Mouse (Mus musculus) right cerebral cortex, postnatal 4 days (tissue): ENCODE data around the gene Olfr463.
"Not testable (repeated sequence)": the region's sequence is repeated elsewhere in the genome, so short reads cannot be mapped to it uniquely, and the experiment has no call there.

Experiments
- DNase-seq: peaks from one replicate; pipeline ENCODE4 v3.0.0-alpha.2; 2022

Gene Olfr463

DNA sequence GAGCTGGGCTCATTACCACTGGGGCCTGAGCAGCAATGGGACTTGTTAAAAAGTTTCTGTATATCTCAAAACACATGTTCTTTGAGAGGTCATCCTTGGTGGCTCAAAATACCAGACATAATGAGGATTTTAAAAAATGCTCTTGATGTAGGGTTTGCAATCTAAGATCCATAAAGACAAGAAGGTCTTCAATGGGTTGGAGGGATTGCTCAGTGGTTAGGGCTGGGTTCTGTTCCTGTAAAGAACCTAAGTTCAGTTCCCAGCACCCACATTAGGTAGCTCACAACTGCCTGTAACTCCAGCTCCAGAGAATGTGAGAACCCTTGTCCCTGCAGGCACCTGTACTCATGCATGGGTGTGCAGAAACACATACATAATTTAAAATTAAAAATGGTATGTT is at the start of gene Olfr463:
Olfr463 (minus strand) TSS at position 101 of the 400 bp plus-strand sequence.
- no peak for DNase-seq

DNA sequence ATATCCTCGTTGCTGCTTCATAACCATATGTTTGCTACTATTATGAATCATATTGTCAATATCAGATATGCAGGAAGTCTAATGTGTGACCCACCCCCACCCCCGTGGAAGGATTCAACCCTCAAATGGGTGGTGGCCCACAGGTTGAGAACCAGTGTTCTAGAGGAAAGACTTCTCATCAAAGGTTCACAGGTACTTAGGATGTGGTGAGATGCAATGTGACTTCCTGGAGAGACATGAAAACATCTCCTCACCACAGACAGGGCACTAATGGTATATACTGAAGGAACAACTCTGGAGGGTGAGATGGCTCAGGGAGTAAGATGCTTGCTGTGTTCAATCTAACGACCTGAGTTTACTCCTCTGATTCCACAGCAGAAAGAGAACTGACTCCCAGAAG is 38.3 kb upstream of the Olfr463 start:
- no peak for DNase-seq

DNA sequence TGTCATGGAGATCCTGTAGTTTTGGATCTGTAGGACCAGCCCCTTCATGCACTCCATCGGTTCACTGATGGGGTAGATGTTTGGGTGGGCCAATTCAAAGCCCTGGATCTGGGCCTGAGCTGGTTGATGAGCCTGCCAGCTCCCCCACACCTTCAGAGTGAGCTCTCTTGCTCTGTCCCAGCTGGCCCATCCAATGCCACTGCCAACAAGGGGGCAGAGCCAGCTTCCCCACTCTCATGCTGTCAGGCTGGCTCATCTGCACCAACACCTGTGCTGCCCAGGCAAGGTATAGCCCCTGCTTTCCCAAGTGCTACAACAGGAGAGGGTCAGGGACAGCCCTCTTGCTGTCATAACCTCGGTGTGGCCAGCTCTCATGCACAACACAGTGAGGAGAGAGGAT is 36.5 kb upstream of the Olfr463 start:
- no peak for DNase-seq

DNA sequence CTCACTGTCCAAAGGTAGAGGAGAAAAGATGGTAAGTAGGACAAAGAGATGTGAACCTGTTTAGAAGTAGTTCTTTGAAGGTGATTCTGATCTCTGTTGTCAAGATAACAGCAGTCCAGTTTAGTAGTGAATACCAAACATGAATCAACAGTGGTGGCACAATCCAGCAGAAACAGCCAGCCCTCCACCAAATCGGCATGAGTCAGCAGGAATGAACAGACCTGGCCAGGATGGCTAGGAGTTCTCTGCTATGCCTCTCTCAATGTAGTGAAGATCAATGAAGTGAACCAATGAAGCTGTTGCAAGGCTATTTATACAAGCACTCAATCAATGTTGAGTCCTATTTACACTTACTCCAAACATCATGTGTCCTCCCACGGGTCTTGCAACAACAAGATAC is 33.2 kb upstream of the Olfr463 start:
- DNase-seq: no peak

DNA sequence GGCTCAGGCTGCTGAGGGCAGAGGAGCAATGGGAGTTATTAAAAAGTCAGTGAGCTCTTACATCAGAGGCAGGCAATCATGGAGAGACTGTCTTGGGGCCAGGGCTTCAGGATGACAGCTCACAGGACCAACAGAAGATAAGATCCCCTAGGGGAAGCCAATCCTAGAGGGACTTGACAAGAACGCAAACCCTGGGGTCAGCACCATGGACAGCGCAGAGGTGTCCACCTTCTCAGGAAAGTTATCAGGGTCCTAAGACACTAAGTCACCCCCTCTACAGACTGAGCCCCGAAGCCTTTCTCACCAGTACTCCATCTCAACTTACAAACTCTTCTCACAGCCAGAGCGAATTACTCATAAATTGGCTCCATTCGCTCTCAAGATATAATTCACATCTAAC is 23.8 kb upstream of the Olfr463 start, which contains the start of gene Olfr464:
Olfr464 (minus strand) TSS at position 2 of the 400 bp plus-strand sequence.
- DNase-seq: peak; percentile 4

DNA sequence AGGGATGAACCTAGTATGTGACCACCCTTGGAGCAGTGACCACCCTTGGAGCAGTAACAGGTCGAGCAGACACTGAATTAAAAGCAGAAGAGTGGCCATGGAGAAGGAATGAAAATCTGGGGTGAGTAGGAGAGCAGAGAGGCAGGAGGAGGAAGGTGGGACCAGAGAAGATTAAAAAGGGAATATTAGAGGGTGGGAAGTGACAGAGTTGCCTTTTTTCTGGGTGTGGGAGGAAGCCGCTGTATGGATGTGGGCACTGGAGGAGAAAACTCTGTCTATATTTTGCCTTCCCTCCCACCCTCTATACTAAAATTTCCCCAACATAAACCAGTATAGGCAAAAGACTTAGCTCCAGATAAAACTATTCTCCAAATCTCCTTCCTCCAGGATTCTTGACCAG is 23.1 kb upstream of the Olfr463 start:
- no peak for DNase-seq

DNA sequence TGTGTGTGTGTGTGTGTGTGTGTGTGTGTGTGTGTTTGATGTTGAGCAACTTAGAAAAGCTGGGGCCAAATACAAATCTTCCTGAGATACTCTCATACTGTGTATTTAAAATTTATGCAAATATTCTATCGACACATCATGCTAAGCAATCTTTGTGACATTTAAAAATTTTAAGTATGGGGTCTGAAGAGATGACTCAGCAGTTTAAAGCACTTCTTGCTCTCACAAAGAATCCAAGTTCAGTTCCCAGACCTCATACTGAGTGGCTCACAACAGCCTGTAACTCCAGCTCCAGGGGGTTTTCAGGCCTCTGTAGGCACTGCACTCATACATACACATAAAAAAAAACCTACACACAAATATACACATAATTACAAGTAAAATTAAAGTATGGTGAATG is 18.8 kb upstream of the Olfr463 start:
- no peak for DNase-seq

DNA sequence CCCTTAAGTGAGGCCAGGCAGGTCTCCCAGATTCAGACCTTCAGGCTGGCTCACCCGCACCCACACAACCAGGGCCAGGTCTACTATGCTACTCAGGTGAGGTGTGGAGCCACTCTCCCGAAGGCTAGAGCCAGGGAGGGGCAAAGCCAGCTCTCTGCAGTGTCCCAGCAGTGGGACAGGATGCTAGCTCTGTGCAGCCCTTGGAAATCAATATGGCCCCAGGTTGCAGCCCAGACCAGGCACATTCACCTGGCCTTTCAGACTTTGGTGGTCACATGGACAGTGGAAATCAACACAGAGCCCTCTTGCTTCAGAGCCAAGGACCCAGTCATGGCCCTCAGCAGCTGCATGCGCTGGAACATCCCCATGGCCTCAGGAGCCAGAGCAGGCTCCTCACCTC is 7.1 kb upstream of the Olfr463 start:
- no peak for DNase-seq

DNA sequence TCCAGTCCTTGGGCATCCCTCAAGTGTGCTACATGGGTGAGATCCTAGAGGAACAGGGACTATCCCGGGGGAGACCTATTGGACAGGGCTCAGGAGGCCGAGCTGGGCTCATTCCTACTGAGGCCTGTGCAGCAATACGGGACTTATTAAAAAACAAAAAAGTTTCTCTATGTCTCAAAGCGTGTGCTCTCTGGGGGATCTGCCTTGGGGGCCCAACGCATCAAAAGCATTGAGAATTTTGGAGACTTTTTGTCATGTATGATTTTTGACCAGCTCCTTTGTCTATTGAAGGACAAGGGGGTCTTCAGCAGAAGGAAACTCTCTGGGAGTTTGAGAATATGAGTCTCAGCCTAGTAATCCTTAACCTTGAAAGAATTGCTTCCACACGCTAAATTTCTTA is 5.0 kb downstream of the Olfr463 start, which contains the start of gene Olfr462:
Olfr462 (minus strand) TSS at position 101 of the 400 bp plus-strand sequence.
- no peak for DNase-seq

DNA sequence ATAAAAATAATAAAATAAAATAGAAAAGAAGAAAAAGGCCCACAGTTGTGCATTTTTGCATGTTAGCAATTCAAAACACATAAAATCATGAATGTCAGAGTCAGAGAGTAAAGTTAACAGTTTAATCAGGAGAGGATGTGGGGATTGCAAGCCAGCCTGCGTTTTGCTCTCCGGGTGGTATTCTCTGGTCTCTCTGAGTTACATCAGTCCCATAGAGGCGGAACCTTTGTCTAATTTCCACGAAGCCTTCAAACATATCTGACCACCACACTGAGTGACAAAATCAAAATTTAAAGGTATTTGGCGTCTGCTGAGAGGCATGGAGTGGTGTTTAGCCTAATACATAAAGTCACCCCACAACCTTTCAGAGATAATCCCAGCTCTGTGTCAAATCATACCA is 12.3 kb downstream of the Olfr463 start:
- no peak for DNase-seq

DNA sequence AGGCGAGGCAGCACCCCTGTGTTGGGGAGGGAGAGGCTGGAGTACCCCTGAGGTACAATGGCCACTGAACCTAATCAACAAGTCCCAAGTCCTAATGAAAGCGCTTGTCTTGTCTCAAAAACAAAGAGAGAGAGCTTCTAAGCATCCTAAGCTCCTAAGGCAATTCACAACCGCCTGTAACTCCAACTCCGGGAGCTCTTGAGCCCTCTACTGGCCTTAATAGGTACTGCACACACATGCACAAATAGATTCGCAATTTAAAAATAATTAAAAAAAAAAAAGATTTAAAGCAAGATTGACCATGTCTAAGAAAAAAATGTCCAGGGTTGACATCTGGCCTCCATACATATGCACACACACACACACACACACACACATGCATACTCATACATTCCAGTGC is 13.7 kb downstream of the Olfr463 start:
- DNase-seq: no peak

DNA sequence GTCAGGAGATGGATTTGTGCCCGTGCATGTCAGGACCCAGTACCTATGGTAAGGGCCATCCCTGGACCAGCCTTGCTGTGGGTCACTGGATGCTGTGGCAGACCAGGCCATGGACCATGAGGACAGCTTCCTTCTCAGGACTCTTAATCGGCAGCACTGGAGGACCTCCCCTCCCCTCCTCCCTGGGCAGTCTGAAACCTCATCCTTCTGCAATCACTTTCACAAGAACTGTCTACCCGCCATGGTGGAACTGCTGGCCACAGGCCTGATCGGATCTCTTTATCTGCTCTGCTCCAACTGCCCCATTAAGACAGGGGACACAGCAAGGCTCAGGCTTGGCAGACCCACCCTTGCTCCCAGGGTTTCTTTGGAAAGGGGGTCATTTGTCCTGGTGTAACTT is 15.5 kb downstream of the Olfr463 start:
- DNase-seq: no peak

DNA sequence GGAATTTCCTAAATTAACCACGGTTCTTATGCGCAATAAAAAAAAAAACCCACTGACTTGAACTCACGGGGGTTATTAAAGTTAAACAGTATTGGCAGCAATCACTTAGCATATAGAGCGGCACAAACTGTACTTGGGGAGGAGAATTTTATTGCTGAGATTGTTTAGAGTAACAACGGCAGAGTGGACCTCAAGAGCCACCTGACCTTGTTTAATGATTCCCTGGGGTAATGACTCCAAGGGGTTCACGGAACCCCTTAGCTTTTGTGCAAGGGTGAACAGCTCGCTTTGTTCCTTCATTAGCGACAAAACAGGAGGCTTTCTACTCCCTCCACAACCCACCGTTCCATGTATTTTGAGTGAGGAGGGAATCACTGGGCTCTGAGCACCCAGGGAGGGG is 17.4 kb downstream of the Olfr463 start:
- DNase-seq: no peak

DNA sequence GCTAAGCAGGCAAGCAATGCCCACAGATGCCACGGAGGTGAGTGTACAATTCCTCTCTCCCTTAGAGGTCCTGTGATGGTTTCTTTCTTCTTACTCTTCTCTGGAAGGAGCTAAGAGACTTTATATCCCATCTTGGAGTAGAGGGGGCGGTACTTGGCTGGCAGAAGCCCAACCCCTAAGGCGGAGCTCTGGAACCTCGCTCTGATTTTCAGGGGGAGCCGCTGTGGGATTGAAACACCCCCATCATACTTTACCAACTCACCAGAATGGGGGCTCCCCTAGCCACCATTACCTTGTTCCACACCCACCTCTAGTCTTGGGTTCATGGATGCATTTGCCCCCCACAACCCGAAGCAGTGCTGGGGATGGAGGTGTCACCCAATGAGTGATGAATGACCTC is 21.8 kb downstream of the Olfr463 start, which contains the start of gene Epx:
Epx (minus strand) TSS at position 101 of the 400 bp plus-strand sequence.
- DNase-seq: no peak

DNA sequence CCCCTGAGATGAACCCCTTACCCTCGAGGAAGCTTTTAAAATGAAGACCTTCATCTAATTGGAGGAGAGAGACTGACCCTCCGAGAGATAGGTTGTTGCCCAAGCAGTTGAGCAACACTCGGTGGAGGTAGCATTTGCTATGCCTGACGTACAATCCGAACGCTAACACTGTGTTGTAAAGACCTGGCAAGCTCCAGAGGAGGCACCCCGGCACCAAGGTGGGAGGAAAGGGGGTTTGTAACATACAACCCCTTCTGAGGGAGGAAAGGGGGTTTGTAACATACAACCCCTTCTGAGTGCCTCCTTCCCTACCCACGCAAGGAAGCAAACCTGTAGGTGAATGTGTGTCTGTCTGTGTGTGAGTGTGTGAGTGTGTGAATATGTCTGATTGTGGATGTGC is 25.4 kb downstream of the Olfr463 start:
- DNase-seq: no peak

DNA sequence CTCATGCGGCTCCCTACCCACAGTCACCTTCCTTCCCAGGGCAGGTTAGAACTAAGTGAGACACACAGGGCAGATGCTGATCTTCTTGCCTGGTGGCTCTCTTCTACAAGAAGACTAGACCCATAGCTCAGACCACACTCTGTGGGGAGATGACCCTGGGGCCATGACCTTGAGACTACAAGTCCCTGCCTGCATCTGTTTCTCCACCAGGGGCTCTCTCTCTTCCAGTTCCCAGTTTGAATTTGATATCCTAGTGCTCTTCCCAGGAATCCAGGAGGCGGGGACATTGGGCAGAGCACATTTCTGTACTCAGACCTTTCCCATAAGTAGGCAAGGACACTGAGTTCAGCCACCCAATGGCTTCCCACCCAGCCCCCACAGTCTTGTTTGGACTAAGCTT is 27.1 kb downstream of the Olfr463 start:
- DNase-seq: no peak

DNA sequence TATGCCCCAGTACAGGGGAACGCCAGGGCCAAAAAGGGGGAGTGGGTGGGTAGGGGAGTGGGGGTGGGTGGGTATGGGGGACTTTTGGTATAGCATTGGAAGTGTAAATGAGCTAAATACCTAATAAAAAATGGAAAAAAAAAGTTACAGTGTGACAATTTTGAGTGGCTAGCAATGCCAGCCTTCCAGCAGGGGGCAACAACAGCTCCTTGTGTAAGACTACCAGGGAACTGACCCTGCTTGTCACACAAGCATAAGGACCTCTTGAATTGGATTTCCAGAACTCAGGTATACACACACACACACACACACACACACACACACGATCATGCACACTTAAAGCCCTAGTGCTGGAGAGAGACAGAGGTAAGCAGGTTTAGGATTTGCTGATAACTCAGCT is 30.3 kb downstream of the Olfr463 start:
- DNase-seq: not testable (repeated sequence)

DNA sequence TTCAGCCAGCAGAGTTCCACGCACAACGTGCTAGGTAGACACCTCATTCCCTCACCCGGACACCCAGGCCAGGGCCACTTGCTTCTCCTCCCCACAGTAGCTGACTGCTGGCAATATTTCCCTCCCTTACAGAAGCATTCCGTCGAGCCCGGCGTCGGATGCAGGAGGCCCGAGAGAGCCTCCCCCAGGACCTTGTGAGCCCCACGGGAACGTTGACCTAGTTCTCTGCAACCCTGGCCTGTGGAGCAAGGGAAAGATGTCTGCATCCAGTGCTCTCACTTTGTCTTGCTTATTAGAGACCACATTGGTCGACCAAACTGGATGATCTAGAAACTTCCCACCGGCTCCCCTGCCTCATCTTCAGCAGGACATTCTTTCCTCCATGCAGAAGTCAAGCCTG is 34.4 kb downstream of the Olfr463 start:
- no peak for DNase-seq

DNA sequence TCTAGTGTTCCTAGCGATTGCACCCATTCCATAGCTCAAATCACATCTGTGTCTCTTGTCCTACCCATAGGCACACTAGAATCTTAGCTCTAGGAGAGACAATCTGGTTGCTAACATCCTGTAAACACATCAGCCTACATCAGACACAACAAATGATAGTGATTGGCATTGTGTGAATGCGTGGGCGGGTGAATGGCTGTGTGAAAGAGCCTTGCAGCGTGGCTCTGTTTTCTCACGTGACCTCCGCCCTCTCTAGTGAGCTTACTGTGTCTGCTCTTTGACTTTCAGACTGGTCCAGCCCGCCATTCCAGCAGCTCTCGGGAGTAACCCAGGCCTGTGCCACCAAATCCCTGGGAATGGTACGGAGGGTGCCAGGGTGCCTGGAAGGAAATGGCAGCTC is 36.8 kb downstream of the Olfr463 start:
- no peak for DNase-seq

DNA sequence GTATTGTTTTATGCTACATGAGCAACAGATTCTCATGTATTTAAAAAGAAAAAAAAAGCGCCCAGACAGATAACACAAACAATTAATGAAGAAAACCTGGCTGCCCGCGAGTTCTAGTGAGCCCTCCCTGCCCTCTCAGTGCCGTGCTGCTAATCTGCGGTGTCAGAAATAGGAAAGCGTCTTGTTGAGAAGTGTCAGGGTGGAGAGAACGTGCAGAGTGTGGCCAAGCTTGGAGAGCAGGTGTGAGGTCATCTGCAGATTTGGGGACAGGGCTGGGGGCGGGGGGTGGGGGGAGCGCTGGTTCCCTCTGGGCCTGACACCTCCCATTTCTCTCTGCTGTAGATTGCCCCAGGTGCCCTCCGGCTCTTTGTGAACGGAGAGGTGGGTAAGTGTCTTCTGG is 37.9 kb downstream of the Olfr463 start:
- no peak for DNase-seq

DNA sequence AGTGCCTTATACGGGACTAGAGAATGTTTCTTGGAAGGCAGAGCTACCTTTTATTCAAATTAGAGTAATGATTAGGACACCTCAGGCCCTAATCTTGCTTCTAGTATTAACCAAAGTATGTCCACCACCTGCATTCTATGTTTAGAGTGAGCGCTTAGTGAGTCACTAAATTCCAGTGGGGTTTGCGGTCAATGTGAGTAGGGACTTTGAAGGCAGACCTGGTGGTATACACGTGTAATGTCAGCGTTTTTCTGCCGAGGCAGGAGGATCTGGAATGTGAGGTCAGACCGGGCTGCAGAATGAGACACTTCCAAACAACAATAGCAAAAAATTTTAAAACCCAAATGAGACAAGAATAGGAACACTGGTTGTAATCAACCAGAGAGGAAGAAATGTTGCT is 42.6 kb downstream of the Olfr463 start:
- DNase-seq: no peak

DNA sequence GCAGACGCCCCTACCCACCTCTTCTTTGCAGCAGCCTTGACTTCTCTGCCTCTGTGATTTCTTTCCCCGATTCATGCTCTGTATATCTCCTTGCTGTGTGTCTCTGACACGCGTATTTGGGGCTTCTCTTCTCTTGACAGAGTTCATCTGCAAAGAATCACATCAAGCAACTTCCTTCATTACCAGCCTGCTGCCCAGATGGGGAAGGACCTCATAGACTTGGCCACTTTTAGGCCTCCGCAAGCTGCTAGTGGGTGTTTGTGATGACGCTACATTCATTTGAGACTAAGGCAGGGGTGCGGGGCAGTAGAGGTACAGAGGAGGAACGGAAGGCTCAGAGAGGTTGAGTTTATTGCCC is 43.6 kb downstream of the Olfr463 start:
- DNase-seq: peak; percentile 12

DNA sequence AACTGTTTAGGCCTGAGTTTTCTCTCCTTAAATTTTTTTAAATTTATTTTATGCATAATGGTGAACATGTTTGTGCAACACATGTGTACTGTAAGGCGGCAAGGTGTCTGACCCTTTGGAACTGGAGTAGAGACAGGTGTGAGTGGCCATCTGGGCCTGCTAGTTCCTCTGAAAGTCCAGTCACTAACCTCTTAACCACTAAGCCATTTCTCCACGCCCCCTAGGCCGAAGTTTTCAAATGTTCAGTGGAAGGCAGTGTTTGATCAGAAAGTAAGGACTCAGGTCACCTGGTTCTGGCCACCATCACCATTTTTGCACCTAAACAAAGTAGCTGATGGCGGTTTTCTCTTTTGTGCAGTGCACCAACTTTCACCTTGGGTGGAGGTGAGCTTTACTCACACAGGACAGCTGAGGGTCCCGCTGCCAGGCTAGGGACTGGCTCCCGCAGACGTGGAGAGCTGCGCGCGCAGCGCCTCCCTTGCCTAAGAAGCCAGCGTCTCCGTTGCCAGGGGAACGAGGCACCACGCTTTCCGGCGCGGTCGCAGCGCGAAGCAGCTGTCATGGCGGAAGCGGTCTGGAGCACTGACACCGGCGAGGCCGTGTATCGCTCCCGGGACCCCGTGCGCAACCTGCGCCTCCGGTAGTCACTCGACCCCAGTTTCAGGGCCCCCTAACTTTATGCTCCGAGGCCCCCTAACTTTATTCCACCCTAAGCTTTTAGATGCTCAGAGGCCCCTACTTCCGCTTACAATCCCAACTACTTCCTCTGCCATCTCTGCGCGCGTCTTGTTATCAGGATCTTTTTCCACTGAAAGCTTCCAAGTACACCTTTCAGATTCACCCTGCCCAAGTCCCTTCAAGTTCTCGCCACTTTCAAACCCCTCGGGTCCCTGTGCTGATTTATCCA is 44.2 kb downstream of the Olfr463 start, which contains the start of gene Mks1:
Mks1 (plus strand) TSS at position 526 of the 907 bp plus-strand sequence.
- peak; percentile 93 for DNase-seq

DNA sequence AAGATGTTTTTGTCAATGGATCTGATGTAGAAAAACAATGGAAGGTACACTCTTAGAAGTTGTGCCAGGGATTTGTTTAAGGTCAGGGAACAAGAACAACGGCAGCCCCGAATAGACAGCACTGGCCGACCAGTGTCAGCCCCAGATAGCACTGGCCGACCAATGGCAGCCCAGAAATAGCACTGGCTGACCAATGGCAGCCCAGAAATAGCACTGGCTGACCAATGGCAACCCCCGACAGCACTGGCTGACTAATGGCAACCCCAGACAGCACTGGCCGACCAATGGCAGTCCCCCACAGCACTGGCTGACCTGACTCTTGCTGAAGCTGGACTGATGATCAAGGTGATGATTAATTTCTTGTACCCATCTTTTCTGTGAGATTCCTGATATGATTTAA is 49.3 kb downstream of the Olfr463 start:
- no peak for DNase-seq
